Mouse (Mus musculus): Measurements from ENCODE around the gene Arl3.

DNA sequence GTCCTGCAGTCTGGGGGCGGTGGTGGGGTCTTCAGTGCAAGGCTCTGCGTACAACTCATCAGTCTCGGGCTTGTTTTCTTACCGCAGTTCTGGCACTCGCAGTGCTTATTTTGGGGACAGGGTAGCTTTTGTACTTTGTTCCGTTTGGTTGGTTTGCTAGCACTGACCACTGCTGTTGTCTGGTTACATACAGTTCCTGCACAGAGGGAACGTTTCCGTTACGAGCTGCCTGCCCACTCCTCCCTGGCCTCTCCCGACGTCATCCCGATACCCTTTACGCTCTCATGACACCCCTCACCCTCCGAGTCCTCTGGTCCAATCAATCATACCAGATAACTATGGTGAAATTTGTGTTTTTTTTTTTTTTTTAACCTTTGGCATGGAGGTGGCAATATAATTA lies 28.5 kb upstream of the Arl3 start:
- TF ChIP-seq POLR2A (IDR thresholded peaks at IDR 0.05; ENCODE audit: borderline replicate concordance, insufficient read depth, low read length) = no peak
- TF ChIP-seq CTCF (IDR thresholded peaks at IDR 0.05; ENCODE audit: borderline replicate concordance, insufficient read depth, low read depth, low read length) = no peak

Data from cerebellum, adult 2 months (tissue).